Mouse (Mus musculus): Measurements from ENCODE around the gene Gpatch4.

The Gpatch4 gene

GRCm38 (mm10) chr3:88094126-88094525 lies 51.2 kb downstream of the Gpatch4 start:
- DNase-seq (ENCODE audit: low read depth, low spot score), result no peak

GRCm38 (mm10) chr3:88097666-88098065 lies 54.8 kb downstream of the Gpatch4 start:
- DNase-seq (ENCODE audit: low read depth, low spot score), result no peak

GRCm38 (mm10) chr3:88100251-88100650 lies 57.3 kb downstream of the Gpatch4 start:
- DNase-seq (ENCODE audit: low read depth, low spot score), result no peak

- DNase-seq (ENCODE audit: low read depth, low spot score), result no peak
Measured at GRCm38 (mm10) chr3:88101736-88102135, 58.8 kb downstream of the Gpatch4 start.

- no peak for DNase-seq (ENCODE audit: low read depth, low spot score)
Measured at GRCm38 (mm10) chr3:88102196-88102595, 59.3 kb downstream of the Gpatch4 start.

- no peak for DNase-seq (ENCODE audit: low read depth, low spot score)
Measured at GRCm38 (mm10) chr3:88102611-88103010, 59.7 kb downstream of the Gpatch4 start.

All from WW6 (cell line).